Mouse (Mus musculus): ENCODE measurements around the gene Cdc73.

DNA sequence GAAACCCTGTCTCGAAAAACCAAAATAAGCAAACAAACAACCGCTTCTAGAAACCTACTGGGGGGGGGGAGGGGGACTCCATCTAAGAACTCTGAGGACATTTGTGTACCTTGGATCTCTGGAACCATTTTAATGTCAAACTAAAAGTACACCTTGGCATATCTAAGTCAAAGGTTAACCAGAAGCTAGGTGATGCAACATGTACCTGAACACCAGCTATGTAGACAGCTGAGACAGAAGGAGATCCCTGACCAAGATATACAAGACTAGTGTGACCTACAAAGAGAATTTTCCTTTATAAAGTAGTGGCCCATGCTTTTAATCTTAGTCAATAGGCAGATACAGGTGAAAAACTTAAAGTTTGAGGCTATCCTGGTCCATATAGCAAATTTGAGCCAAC, 39.5 kb downstream of the Cdc73 start:
- TF ChIP-seq CTCF (IDR thresholded peaks at IDR 0.05; ENCODE audit: insufficient read depth, low read length) (no peak), POLR2A (IDR thresholded peaks at IDR 0.05; ENCODE audit: borderline replicate concordance, extremely low read depth, low read depth, low read length) (no peak)

Data from lung, adult 2 months (tissue).